Mouse (Mus musculus): Measurements from ENCODE around the gene Duox1. TPM values are rescaled to one million over a fixed set of nuclear protein-coding genes. Genes with fewer than 3 reads are reported as not detected.

Duox1 gene
- total and polyA plus RNA-seq, 3 experiments: 0.10 to 0.51 (median 0.34) TPM

- under 1% methylated on average over 28 of the region's 28 CpGs for WGBS
- no peak overlapping the region for H3K9ac ChIP-seq (ENCODE audit: low read depth, low read length)
- no peak for TF ChIP-seq CTCF (IDR thresholded peaks at IDR 0.05)
- TF ChIP-seq POLR2A (IDR thresholded peaks at IDR 0.05; ENCODE audit: insufficient read depth, low read depth, low read length): peak; percentile 91
- TF ChIP-seq EP300 (IDR thresholded peaks at IDR 0.05; ENCODE audit: insufficient read depth, low read depth, low read length): peak; percentile 81; the same call in 1 of the 2 replicates
- intact Hi-C loops (cut with DNase I): loop anchor here (5.0 to 10.0 kb wide), 2 partner anchors 135 to 368 kb away; no protein-coding TSS in a partner anchor
- no peaks in the 10 kb centered on the region for H3K36me3 ChIP-seq (ENCODE audit: control insufficient read depth, insufficient read depth, low read length)
- peak overlapping the region; percentile 92 for H3K27ac ChIP-seq
- DNase-seq: peak; percentile 95 to 97
- no peaks in the 10 kb centered on the region for H3K79me2 ChIP-seq (replicated peaks; ENCODE audit: control insufficient read depth, insufficient read depth, low read length)
- H3K4me3 ChIP-seq: peak overlapping the region; percentile 86
- H3K27me3 ChIP-seq (ENCODE audit: control insufficient read depth, insufficient read depth, low read length): no peaks in the 10 kb centered on the region
- peaks cover 10% of the 10 kb centered on the region for H3K4me1 ChIP-seq (ENCODE audit: control insufficient read depth, insufficient read depth, low read length)
Observed at GRCm38 (mm10) chr2:122377215-122377674, 61.8 kb downstream of the Duox1 start.

- H3K79me2 ChIP-seq (replicated peaks; ENCODE audit: control insufficient read depth, insufficient read depth, low read length): no peaks in the 10 kb centered on the region
- no peaks in the 10 kb centered on the region for H3K36me3 ChIP-seq (ENCODE audit: control insufficient read depth, insufficient read depth, low read length)
- H3K4me3 ChIP-seq: peak overlapping the region; percentile 86
- H3K27me3 ChIP-seq (ENCODE audit: control insufficient read depth, insufficient read depth, low read length): no peaks in the 10 kb centered on the region
- H3K4me1 ChIP-seq (ENCODE audit: control insufficient read depth, insufficient read depth, low read length): peaks cover 10% of the 10 kb centered on the region
- H3K27ac ChIP-seq: peak overlapping the region; percentile 92
- H3K9ac ChIP-seq (ENCODE audit: low read depth, low read length): peak overlapping the region; percentile 53
- peak; percentile 83 to 85 for DNase-seq
- WGBS: under 1% methylated on average over 26 of the region's 26 CpGs
- TF ChIP-seq CTCF (IDR thresholded peaks at IDR 0.05) (no peak), EP300 (IDR thresholded peaks at IDR 0.05; ENCODE audit: insufficient read depth, low read depth, low read length) (peak; percentile 84; the same call in 1 of the 2 replicates), POLR2A (IDR thresholded peaks at IDR 0.05; ENCODE audit: insufficient read depth, low read depth, low read length) (no peak)
- intact Hi-C loops (cut with DNase I): loop anchor here (1.0 to 10.0 kb wide), 3 partner anchors 29 to 367 kb away; no protein-coding TSS in a partner anchor
Observed at GRCm38 (mm10) chr2:122377751-122378246, 62.3 kb downstream of the Duox1 start.

- DNase-seq: peak in 1 of 2 experiments; percentile 41
- no peak overlapping the region for H3K9ac ChIP-seq (ENCODE audit: low read depth, low read length)
Observed at GRCm38 (mm10) chr2:122378421-122379291, 63.2 kb downstream of the Duox1 start.

GRCm38 (mm10) chr2:122379292-122379650 lies 63.8 kb downstream of the Duox1 start:
- Histone ChIP-seq H3K4me3 (no peak overlapping the region), H3K36me3 (ENCODE audit: control insufficient read depth, insufficient read depth, low read length) (no peaks in the 10 kb centered on the region), H3K4me1 (ENCODE audit: control insufficient read depth, insufficient read depth, low read length) (peaks cover 10% of the 10 kb centered on the region), H3K9ac (ENCODE audit: low read depth, low read length) (no peak overlapping the region), H3K27ac (peak overlapping the region; percentile 19; the same call in 1 of the 2 replicates), H3K27me3 (ENCODE audit: control insufficient read depth, insufficient read depth, low read length) (no peaks in the 10 kb centered on the region), H3K79me2 (replicated peaks; ENCODE audit: control insufficient read depth, insufficient read depth, low read length) (no peaks in the 10 kb centered on the region)
- intact Hi-C loops (cut with DNase I): loop anchor here (5.0 to 10.0 kb wide), 2 partner anchors 137 to 366 kb away; no protein-coding TSS in a partner anchor
- WGBS: 56% methylated on average over 2 of the region's 2 CpGs
- TF ChIP-seq CTCF (IDR thresholded peaks at IDR 0.05): no peak
- TF ChIP-seq EP300 (IDR thresholded peaks at IDR 0.05; ENCODE audit: insufficient read depth, low read depth, low read length): no peak
- TF ChIP-seq POLR2A (IDR thresholded peaks at IDR 0.05; ENCODE audit: insufficient read depth, low read depth, low read length): no peak
- DNase-seq: no peak

More at GRCm38 (mm10) chr2:122378421-122379291, 63.2 kb downstream of the Duox1 start:
- Histone ChIP-seq H3K36me3 (ENCODE audit: control insufficient read depth, insufficient read depth, low read length) (no peaks in the 10 kb centered on the region), H3K27ac (peak overlapping the region; percentile 92), H3K4me3 (peak overlapping the region; percentile 86), H3K4me1 (ENCODE audit: control insufficient read depth, insufficient read depth, low read length) (peaks cover 10% of the 10 kb centered on the region), H3K79me2 (replicated peaks; ENCODE audit: control insufficient read depth, insufficient read depth, low read length) (no peaks in the 10 kb centered on the region), H3K27me3 (ENCODE audit: control insufficient read depth, insufficient read depth, low read length) (no peaks in the 10 kb centered on the region)
- WGBS: 28% methylated on average over 8 of the region's 8 CpGs
- TF ChIP-seq EP300 (IDR thresholded peaks at IDR 0.05; ENCODE audit: insufficient read depth, low read depth, low read length) (no peak), POLR2A (IDR thresholded peaks at IDR 0.05; ENCODE audit: insufficient read depth, low read depth, low read length) (no peak), CTCF (IDR thresholded peaks at IDR 0.05) (peak; percentile 77)
- intact Hi-C loops (cut with DNase I): loop anchor here (1.0 to 10.0 kb wide), 3 partner anchors 30 to 366 kb away; no protein-coding TSS in a partner anchor

- Histone ChIP-seq H3K27ac (peak overlapping the region; percentile 94), H3K36me3 (ENCODE audit: control insufficient read depth, insufficient read depth, low read length) (no peaks in the 10 kb centered on the region)
Observed at GRCm38 (mm10) chr2:122380768-122381311, 65.4 kb downstream of the Duox1 start.

More at GRCm38 (mm10) chr2:122380768-122381311, 65.4 kb downstream of the Duox1 start:
- H3K4me1 ChIP-seq (ENCODE audit: control insufficient read depth, insufficient read depth, low read length): peaks cover 7% of the 10 kb centered on the region
- no peaks in the 10 kb centered on the region for H3K27me3 ChIP-seq (ENCODE audit: control insufficient read depth, insufficient read depth, low read length)
- intact Hi-C loops (cut with DNase I): loop anchor here (1.0 to 10.0 kb wide), 5 partner anchors 46 to 244 kb away; partner anchors contain the start of gene Slc28a2
- peak overlapping the region; percentile 44 for H3K9ac ChIP-seq (ENCODE audit: low read depth, low read length)
- no peaks in the 10 kb centered on the region for H3K79me2 ChIP-seq (replicated peaks; ENCODE audit: control insufficient read depth, insufficient read depth, low read length)
- H3K4me3 ChIP-seq: peak overlapping the region; percentile 32; the same call in 1 of the 2 replicates
- WGBS: 4% methylated on average over 11 of the region's 11 CpGs
- DNase-seq: peak; percentile 64 to 69
- TF ChIP-seq EP300 (IDR thresholded peaks at IDR 0.05; ENCODE audit: insufficient read depth, low read depth, low read length): no peak
- TF ChIP-seq CTCF (IDR thresholded peaks at IDR 0.05): peak; percentile 97
- TF ChIP-seq POLR2A (IDR thresholded peaks at IDR 0.05; ENCODE audit: insufficient read depth, low read depth, low read length): no peak
